Mouse (Mus musculus): Measurements from ENCODE around the gene Atp2b4.

- TF ChIP-seq POLR2A (IDR thresholded peaks at IDR 0.05; ENCODE audit: extremely low read depth, insufficient read depth, low read length) (no peak), CTCF (IDR thresholded peaks at IDR 0.05; ENCODE audit: low read depth, low read length) (no peak)
These were observed 89.9 kb downstream of the Atp2b4 start for GRCm38 (mm10) chr1:133710895-133711294.
